Mouse (Mus musculus): Measurements from ENCODE around the gene Ank2.

Ank2 gene

DNA sequence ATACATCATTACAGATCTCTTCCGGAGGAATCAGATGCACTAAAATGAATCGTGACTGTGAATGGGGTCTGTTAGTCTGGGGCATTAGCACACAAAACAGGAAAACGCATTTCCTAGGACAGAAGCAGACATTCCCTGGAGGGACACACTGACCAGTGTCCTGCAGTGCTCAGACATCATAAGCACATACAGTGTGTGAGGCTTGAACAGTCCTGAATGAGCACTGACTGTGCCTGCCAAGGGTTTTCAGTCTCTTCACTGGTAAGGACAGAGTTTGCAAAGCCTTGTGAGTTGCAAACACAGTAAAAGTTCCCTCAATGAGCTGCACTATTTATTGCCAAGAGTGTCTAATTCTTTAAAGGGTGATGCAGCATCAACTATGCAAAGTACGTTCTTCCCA lies 613.1 kb downstream of the Ank2 start:
- DNase-seq (ENCODE audit: low spot score in 2 of 2) = no peak

DNA sequence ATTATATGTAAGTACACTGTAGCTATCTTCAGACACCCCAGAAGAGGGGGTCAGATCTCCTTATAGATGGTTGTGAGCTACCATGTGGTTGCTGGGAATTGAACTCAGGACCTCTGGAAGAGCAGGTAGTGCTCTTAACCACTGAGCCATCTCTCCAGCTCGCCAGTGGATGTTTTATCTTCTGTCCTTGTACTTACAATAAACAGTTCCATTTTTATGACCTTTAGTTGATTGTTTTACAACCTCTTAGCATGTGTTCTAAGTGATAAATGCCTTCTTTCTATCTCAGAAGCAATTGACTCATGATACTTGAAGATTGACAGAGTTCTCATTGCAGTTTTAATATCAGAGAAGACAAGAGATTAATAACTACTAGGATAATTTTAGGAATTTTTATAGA lies 620.9 kb downstream of the Ank2 start:
- no peak for DNase-seq (ENCODE audit: low spot score in 2 of 2)
